ENCODE assay signal across 15 mouse cellular contexts in genomic region chr17:15991916-15992315, GRCm38 (mm10).
"Had no signal": no experiment of that assay in that cellular context is flagged by ENCODE, and none has a peak within 500 bp of the region (broad histone marks: within the 10 kb centered on the region; RNA-seq: fewer than 3 reads in every experiment).

No protein-coding gene starts in this region.

- DNase-seq: kidney, adult 2 months; kidney, postnatal 14 days; liver, embryonic 13.5 days; liver, postnatal 0 days; lung, postnatal 14 days; retina, postnatal 1 day; right cerebral cortex, postnatal 4 days; spleen, adult 18-20 months; thymus, adult 18-20 months; thymus, postnatal 14 days had no signal

- H3K4me2 ChIP-seq: kidney, embryonic 15.5 days; limb, embryonic 15.5 days; liver, embryonic 13.5 days; lung, embryonic 15.5 days had no signal

- ATAC-seq: liver, postnatal 0 days had no signal

- H3K9ac ChIP-seq: kidney, embryonic 15.5 days; limb, embryonic 15.5 days; liver, embryonic 13.5 days; liver, postnatal 0 days; lung, embryonic 15.5 days had no signal

- H3K4me1 ChIP-seq: limb, embryonic 15.5 days; liver, embryonic 13.5 days; megakaryocyte, embryonic 14.5 days had no signal

- H3K9me3 ChIP-seq: kidney, embryonic 15.5 days; limb, embryonic 15.5 days; liver, embryonic 13.5 days; lung, embryonic 15.5 days had no signal

- H3K27ac ChIP-seq: kidney, embryonic 15.5 days; limb, embryonic 15.5 days; liver, embryonic 13.5 days; lung, embryonic 15.5 days; macrophage had no signal

- H3K4me3 ChIP-seq: kidney, embryonic 15.5 days; limb, embryonic 15.5 days; liver, embryonic 13.5 days; lung, embryonic 15.5 days; megakaryocyte, embryonic 14.5 days had no signal

- H3K36me3 ChIP-seq: kidney, embryonic 15.5 days; limb, embryonic 15.5 days; liver, embryonic 13.5 days; lung, embryonic 15.5 days had no signal

- H3K27me3 ChIP-seq: kidney, embryonic 15.5 days; limb, embryonic 15.5 days; liver, embryonic 13.5 days; lung, embryonic 15.5 days; megakaryocyte, embryonic 14.5 days had no signal
